Mouse (Mus musculus) adrenal gland, adult 8-10 months (tissue): ENCODE measurements around the gene Higd1a. TPM values are rescaled to one million over a fixed set of nuclear protein-coding genes. Genes with fewer than 3 reads are reported as not detected.

Experiments
- DNase-seq: peaks from one replicate; pipeline ENCODE4 v3.0.0; 2022
- total RNA-seq, 4 experiments: library from RNA; stranded (reverse); gene quantifications; 2 replicates each; pipeline ENCODE4 v1.2.4; 2022

Higd1a gene
- total RNA-seq, 4 experiments from 2014 or later, result 86.5 to 102 (median 87.4) TPM

GRCm38 (mm10) chr9:121880840-121881239, 22.7 kb upstream of the Higd1a start:
- peak; percentile 66 for DNase-seq

GRCm38 (mm10) chr9:121877052-121877740, 19.0 kb upstream of the Higd1a start:
- no peak for DNase-seq

GRCm38 (mm10) chr9:121873578-121873977, 15.4 kb upstream of the Higd1a start:
- no peak for DNase-seq

GRCm38 (mm10) chr9:121872062-121872683, 14.0 kb upstream of the Higd1a start:
- DNase-seq, result no peak

GRCm38 (mm10) chr9:121869973-121870515, 11.9 kb upstream of the Higd1a start:
- no peak for DNase-seq

GRCm38 (mm10) chr9:121869432-121869831, 11.3 kb upstream of the Higd1a start:
- DNase-seq, result no peak

- no peak for DNase-seq
Measured at GRCm38 (mm10) chr9:121868236-121868635, 10.1 kb upstream of the Higd1a start.

GRCm38 (mm10) chr9:121867632-121868031, 9.5 kb upstream of the Higd1a start:
- no peak for DNase-seq

GRCm38 (mm10) chr9:121865425-121866008, 7.4 kb upstream of the Higd1a start:
- DNase-seq, result no peak

- DNase-seq, result no peak
Measured at GRCm38 (mm10) chr9:121864837-121865236, 6.7 kb upstream of the Higd1a start.

- no peak for DNase-seq
Measured at GRCm38 (mm10) chr9:121860921-121861320, 2.8 kb upstream of the Higd1a start.

GRCm38 (mm10) chr9:121859345-121859744, 1.2 kb upstream of the Higd1a start:
- DNase-seq, result no peak

GRCm38 (mm10) chr9:121857474-121858152, 549 bp downstream of the Higd1a start:
- DNase-seq, result peak; percentile 97

GRCm38 (mm10) chr9:121856649-121857416, 1.3 kb downstream of the Higd1a start:
- peak; percentile 53 for DNase-seq

GRCm38 (mm10) chr9:121854246-121854645, 3.9 kb downstream of the Higd1a start:
- DNase-seq, result no peak

GRCm38 (mm10) chr9:121847842-121848241, 10.3 kb downstream of the Higd1a start:
- DNase-seq, result no peak

GRCm38 (mm10) chr9:121847138-121847537, 11.0 kb downstream of the Higd1a start:
- DNase-seq, result no peak

- DNase-seq, result no peak
Measured at GRCm38 (mm10) chr9:121846526-121847118, 11.5 kb downstream of the Higd1a start.

- no peak for DNase-seq
Measured at GRCm38 (mm10) chr9:121842914-121843313, 15.2 kb downstream of the Higd1a start.

- no peak for DNase-seq
Measured at GRCm38 (mm10) chr9:121839622-121839965, 18.6 kb downstream of the Higd1a start.

- peak; percentile 69 for DNase-seq
Measured at GRCm38 (mm10) chr9:121838829-121839621, 19.1 kb downstream of the Higd1a start, which contains the start of gene Ccdc13. Ccdc13 (minus strand) TSS chr9:121839461.
